Mouse (Mus musculus) midbrain, embryonic 16.5 days (tissue): ENCODE measurements around the gene Il34. TPM values are rescaled to one million over a fixed set of nuclear protein-coding genes. Genes with fewer than 3 reads are reported as not detected.

Experiments used
- ATAC-seq: fragments of 200-750 bp; cut with Nextera tagmentation; 2 replicates; pipeline ENCODE4 v1.8.0; 2017; ENCODE audit warnings: moderate TSS enrichment
- H3K27ac ChIP-seq: fragments of 300-500 bp; sonication (generic); 2 replicates; pipeline ENCODE4 v1.5.1; 2014; ENCODE audit warnings: mild to moderate bottlenecking, low read length, mixed read lengths
- H3K27me3 ChIP-seq: fragments of 300-500 bp; sonication (generic); 2 replicates; pipeline ENCODE4 v1.6.1; 2014; ENCODE audit warnings: low read depth, low read length, mixed read lengths; ENCODE audit not compliant: control insufficient read depth, insufficient read depth
- H3K36me3 ChIP-seq: fragments of 300-500 bp; sonication (generic); 2 replicates; pipeline ENCODE4 v1.6.1; 2014; ENCODE audit warnings: mild to moderate bottlenecking, low read length, moderate library complexity, mixed read lengths; ENCODE audit not compliant: control insufficient read depth, insufficient read depth
- H3K4me1 ChIP-seq: fragments of 300-500 bp; sonication (generic); 2 replicates; pipeline ENCODE4 v1.6.1; 2014; ENCODE audit warnings: mild to moderate bottlenecking, low read length, mixed read lengths; ENCODE audit not compliant: control insufficient read depth, insufficient read depth
- H3K4me2 ChIP-seq: fragments of 300-500 bp; sonication (generic); 2 replicates; pipeline ENCODE4 v1.6.1; 2014; ENCODE audit warnings: mild to moderate bottlenecking, low read length, mixed read lengths
- H3K4me3 ChIP-seq: fragments of 300-500 bp; sonication (generic); 2 replicates; pipeline ENCODE4 v1.5.1; 2014; ENCODE audit warnings: low read depth, mild to moderate bottlenecking, low read length, moderate library complexity, mixed read lengths
- H3K9ac ChIP-seq: fragments of 300-500 bp; sonication (generic); 2 replicates; pipeline ENCODE4 v1.6.1; 2014; ENCODE audit warnings: low read depth, low read length, mixed read lengths
- H3K9me3 ChIP-seq: fragments of 300-500 bp; sonication (generic); replicated peaks from 2 replicates; pipeline ENCODE4 v1.6.1; 2014; ENCODE audit warnings: mild to moderate bottlenecking, low read length, mixed read lengths; ENCODE audit not compliant: control insufficient read depth, poor library complexity, severe bottlenecking
- WGBS: fragments of 180-500 bp; shearing (Covaris S2); extraction: QIAGEN DNeasy Blood & Tissue Kit; methylation state at CpG from one replicate; pipeline ENCODE4 v1.1.7; 2014; 5-methylcytosine and 5-hydroxymethylcytosine counted together
- polyA plus RNA-seq: library from polyadenylated mRNA; unstranded; fragments of >200 nt; fragmentation: Nextera tagmentation; extraction: Ambion mirVana; gene quantifications from 2 replicates; pipeline ENCODE4 v1.2.1, GENCODE M21; 2015

Gene Il34
- polyA plus RNA-seq, 1 experiment from 2014 or later = 7.7 TPM

GRCm38 (mm10) chr8:110717131-110717530 is 88.6 kb downstream of the Il34 start:
- Histone ChIP-seq H3K9ac (0 out of 2 replicates have a peak overlapping the region, but pooled peaks have one; percentile 2), H3K36me3 (peaks cover 3% of the 10 kb centered on the region; the same call in 1 of the 2 replicates), H3K4me2 (no peak overlapping the region), H3K4me1 (peaks cover 47% of the 10 kb centered on the region), H3K9me3 (no peaks in the 10 kb centered on the region), H3K4me3 (no peak overlapping the region), H3K27me3 (no peaks in the 10 kb centered on the region), H3K27ac (no peak overlapping the region; the same call in 1 of the 2 replicates)
- whole genome bisulfite sequencing = 76% methylated on average over 7 of the region's 7 CpGs
- ATAC-seq = no peak

GRCm38 (mm10) chr8:110716075-110716474 is 89.6 kb downstream of the Il34 start:
- Histone ChIP-seq H3K4me1 (peaks cover 47% of the 10 kb centered on the region), H3K9me3 (no peaks in the 10 kb centered on the region), H3K4me2 (0 out of 2 replicates have a peak overlapping the region, but pooled peaks have one; percentile 6), H3K9ac (peak overlapping the region; percentile 2; the same call in 1 of the 2 replicates), H3K4me3 (no peak overlapping the region), H3K36me3 (peaks cover 3% of the 10 kb centered on the region), H3K27ac (peak overlapping the region; percentile 87), H3K27me3 (no peaks in the 10 kb centered on the region)
- peak; percentile 61 for ATAC-seq
- WGBS = 28% methylated on average over 4 of the region's 4 CpGs

- Histone ChIP-seq H3K4me1 (peaks cover 39% of the 10 kb centered on the region), H3K36me3 (peaks cover 3% of the 10 kb centered on the region), H3K9ac (peak overlapping the region; percentile 11; the same call in 1 of the 2 replicates)
Measured at GRCm38 (mm10) chr8:110714827-110715519, 90.8 kb downstream of the Il34 start.

GRCm38 (mm10) chr8:110713073-110713472 is 92.7 kb downstream of the Il34 start:
- Histone ChIP-seq H3K9ac (no peak overlapping the region), H3K27ac (no peak overlapping the region), H3K4me1 (peaks cover 29% of the 10 kb centered on the region), H3K4me3 (no peak overlapping the region), H3K27me3 (no peaks in the 10 kb centered on the region), H3K36me3 (peaks cover 3% of the 10 kb centered on the region), H3K9me3 (no peaks in the 10 kb centered on the region), H3K4me2 (no peak overlapping the region)
- 91% methylated on average over 7 of the region's 7 CpGs for WGBS
- ATAC-seq = no peak

More at GRCm38 (mm10) chr8:110714827-110715519, 90.8 kb downstream of the Il34 start:
- ATAC-seq = no peak
- H3K9me3 ChIP-seq = no peaks in the 10 kb centered on the region
- no peaks in the 10 kb centered on the region for H3K27me3 ChIP-seq
- H3K4me3 ChIP-seq = no peak overlapping the region
- 59% methylated on average over 15 of the region's 15 CpGs for WGBS
- peak overlapping the region; percentile 87 for H3K27ac ChIP-seq
- H3K4me2 ChIP-seq = no peak overlapping the region

GRCm38 (mm10) chr8:110711271-110711934 is 94.3 kb downstream of the Il34 start:
- Histone ChIP-seq H3K27me3 (no peaks in the 10 kb centered on the region), H3K4me3 (no peak overlapping the region), H3K36me3 (peaks cover 3% of the 10 kb centered on the region), H3K9me3 (no peaks in the 10 kb centered on the region), H3K27ac (no peak overlapping the region), H3K9ac (no peak overlapping the region), H3K4me1 (peaks cover 20% of the 10 kb centered on the region), H3K4me2 (no peak overlapping the region)
- WGBS = 89% methylated on average over 13 of the region's 13 CpGs
- ATAC-seq = no peak

- Histone ChIP-seq H3K4me1 (peaks cover 12% of the 10 kb centered on the region), H3K4me2 (no peak overlapping the region), H3K4me3 (no peak overlapping the region), H3K36me3 (peaks cover 3% of the 10 kb centered on the region), H3K9ac (no peak overlapping the region), H3K9me3 (no peaks in the 10 kb centered on the region), H3K27ac (no peak overlapping the region), H3K27me3 (no peaks in the 10 kb centered on the region)
- ATAC-seq = no peak
- WGBS = 64% methylated on average over 3 of the region's 3 CpGs
Measured at GRCm38 (mm10) chr8:110710593-110710992, 95.1 kb downstream of the Il34 start.

- Histone ChIP-seq H3K9ac (no peak overlapping the region), H3K27me3 (no peaks in the 10 kb centered on the region), H3K36me3 (peaks cover 3% of the 10 kb centered on the region), H3K4me3 (no peak overlapping the region), H3K27ac (no peak overlapping the region), H3K4me2 (no peak overlapping the region), H3K9me3 (no peaks in the 10 kb centered on the region), H3K4me1 (peaks cover 1% of the 10 kb centered on the region; the same call in 1 of the 2 replicates)
- no peak for ATAC-seq
- WGBS = 75% methylated on average over 11 of the region's 11 CpGs
Measured at GRCm38 (mm10) chr8:110708429-110708828, 97.3 kb downstream of the Il34 start.

GRCm38 (mm10) chr8:110706288-110706870 is 99.3 kb downstream of the Il34 start:
- Histone ChIP-seq H3K36me3 (no peaks in the 10 kb centered on the region; the same call in 1 of the 2 replicates), H3K9me3 (no peaks in the 10 kb centered on the region), H3K4me3 (no peak overlapping the region), H3K4me1 (peaks cover 4% of the 10 kb centered on the region), H3K27ac (no peak overlapping the region), H3K9ac (no peak overlapping the region), H3K27me3 (no peaks in the 10 kb centered on the region), H3K4me2 (no peak overlapping the region)
- 91% methylated on average over 3 of the region's 3 CpGs for WGBS
- ATAC-seq = no peak
